Mouse (Mus musculus): ENCODE measurements at regions not wholly inside any gene's neighbourhood (a gene's known extent, or its start where the extent isn't known, plus 50 kb on each side); places are given as distances from the start of the nearest gene placed in this dataset.

GRCm38 (mm10) chr2:115339034-115339433, 242.5 kb upstream of the BC052040 start:
- TF ChIP-seq POLR2A (IDR thresholded peaks at IDR 0.05; ENCODE audit: borderline replicate concordance, insufficient read depth, low read length): no peak
- no peak for TF ChIP-seq CTCF (IDR thresholded peaks at IDR 0.05; ENCODE audit: borderline replicate concordance, insufficient read depth, low read depth, low read length)
